Mouse (Mus musculus) hindbrain, embryonic 13.5 days (tissue): ENCODE data around the gene Casp6. TPM values are rescaled to one million over a fixed set of nuclear protein-coding genes. Genes with fewer than 3 reads are reported as not detected.

Experiments
- ATAC-seq: fragments of 200-750 bp; cut with Nextera tagmentation; 2 replicates; pipeline ENCODE4 v1.8.0; 2017; ENCODE audit warnings: moderate TSS enrichment; ENCODE audit not compliant: low FRiP score
- H3K27ac ChIP-seq: fragments of 300-500 bp; sonication (generic); 2 replicates; pipeline ENCODE4 v1.5.1; 2015; ENCODE audit warnings: inconsistent platforms, mild to moderate bottlenecking, moderate library complexity
- H3K27me3 ChIP-seq: fragments of 300-500 bp; sonication (generic); 2 replicates; pipeline ENCODE4 v1.6.1; 2015; ENCODE audit warnings: mild to moderate bottlenecking, inconsistent platforms
- H3K36me3 ChIP-seq: fragments of 300-500 bp; sonication (generic); 2 replicates; pipeline ENCODE4 v1.6.1; 2015; ENCODE audit warnings: mild to moderate bottlenecking, inconsistent platforms
- H3K4me1 ChIP-seq: fragments of 300-500 bp; sonication (generic); replicated peaks from 2 replicates; pipeline ENCODE4 v1.6.1; 2015; ENCODE audit warnings: inconsistent platforms
- H3K4me2 ChIP-seq: fragments of 300-500 bp; sonication (generic); 2 replicates; pipeline ENCODE4 v1.6.1; 2015; ENCODE audit warnings: inconsistent platforms, mild to moderate bottlenecking, moderate library complexity
- H3K4me3 ChIP-seq: fragments of 300-500 bp; sonication (generic); 2 replicates; pipeline ENCODE4 v1.5.1; 2015; ENCODE audit warnings: mild to moderate bottlenecking, inconsistent platforms
- H3K9ac ChIP-seq: fragments of 300-500 bp; sonication (generic); 2 replicates; pipeline ENCODE4 v1.6.1; 2015; ENCODE audit warnings: mild to moderate bottlenecking, inconsistent platforms
- H3K9me3 ChIP-seq: fragments of 300-500 bp; sonication (generic); 2 replicates; pipeline ENCODE4 v1.6.1; 2016; ENCODE audit warnings: inconsistent platforms
- WGBS: fragments of 180-500 bp; shearing (Covaris S2); methylation state at CpG from one replicate; pipeline ENCODE4 v1.1.7; 2015; 5-methylcytosine and 5-hydroxymethylcytosine counted together
- polyA plus RNA-seq: library from polyadenylated mRNA; unstranded; fragments of >200 nt; fragmentation: Nextera tagmentation; extraction: Ambion mirVana; gene quantifications from 2 replicates; pipeline ENCODE4 v1.2.1, GENCODE M21; 2015

Casp6 gene
- polyA plus RNA-seq, 1 experiment from 2014 or later, result 38.7 TPM

DNA sequence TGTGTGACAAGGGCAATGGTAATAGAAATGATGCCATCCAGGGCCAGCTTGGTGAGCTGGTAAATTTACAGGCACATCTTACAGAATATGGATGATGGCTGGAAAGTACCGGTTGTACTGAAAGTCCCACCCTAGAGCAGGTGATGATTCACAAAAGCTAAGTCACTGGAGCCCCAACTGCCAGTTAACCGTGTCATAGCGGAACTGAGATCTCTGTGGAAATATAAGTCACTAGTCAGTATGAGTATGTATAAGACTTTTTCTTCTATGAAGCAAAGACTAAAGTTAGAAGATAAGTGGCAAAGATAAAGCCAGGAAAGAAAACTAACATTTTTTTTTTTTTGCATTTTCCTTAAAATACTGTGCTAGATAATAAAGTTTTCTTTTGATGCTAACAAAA, 8.1 kb upstream of the Casp6 start:
- Histone ChIP-seq H3K4me2 (no peak overlapping the region), H3K9me3 (no peaks in the 10 kb centered on the region), H3K9ac (no peak overlapping the region), H3K4me3 (no peak overlapping the region), H3K4me1 (no peaks in the 10 kb centered on the region), H3K27me3 (no peaks in the 10 kb centered on the region), H3K27ac (no peak overlapping the region), H3K36me3 (peaks cover 41% of the 10 kb centered on the region)
- ATAC-seq, result no peak
- 95% methylated on average over 3 of the region's 3 CpGs for whole genome bisulfite sequencing

DNA sequence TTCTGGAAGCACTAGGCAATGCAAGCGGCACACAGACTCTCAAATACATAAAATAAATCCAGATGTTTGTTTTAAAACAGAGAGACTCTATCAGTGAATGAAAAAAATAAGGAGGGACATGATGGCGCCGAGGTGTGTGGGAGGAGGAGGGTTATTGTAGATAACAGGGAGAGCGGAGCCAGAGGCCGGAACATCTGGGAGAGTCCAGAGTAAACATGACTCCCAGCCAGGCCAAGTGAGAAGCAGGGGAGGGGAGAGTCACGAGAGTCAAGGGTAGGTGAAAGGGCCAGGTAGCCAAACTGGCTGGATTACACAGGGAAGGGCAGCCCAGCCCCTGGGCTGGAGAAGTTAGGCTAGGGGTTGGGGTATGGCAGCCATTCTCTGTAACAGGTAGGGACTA, 4.6 kb upstream of the Casp6 start:
- Histone ChIP-seq H3K9me3 (no peaks in the 10 kb centered on the region), H3K4me3 (no peak overlapping the region), H3K4me1 (peaks cover 8% of the 10 kb centered on the region), H3K9ac (no peak overlapping the region), H3K27ac (no peak overlapping the region), H3K27me3 (no peaks in the 10 kb centered on the region), H3K36me3 (peaks cover 27% of the 10 kb centered on the region), H3K4me2 (no peak overlapping the region)
- ATAC-seq, result no peak
- 92% methylated on average over 6 of the region's 6 CpGs for WGBS

DNA sequence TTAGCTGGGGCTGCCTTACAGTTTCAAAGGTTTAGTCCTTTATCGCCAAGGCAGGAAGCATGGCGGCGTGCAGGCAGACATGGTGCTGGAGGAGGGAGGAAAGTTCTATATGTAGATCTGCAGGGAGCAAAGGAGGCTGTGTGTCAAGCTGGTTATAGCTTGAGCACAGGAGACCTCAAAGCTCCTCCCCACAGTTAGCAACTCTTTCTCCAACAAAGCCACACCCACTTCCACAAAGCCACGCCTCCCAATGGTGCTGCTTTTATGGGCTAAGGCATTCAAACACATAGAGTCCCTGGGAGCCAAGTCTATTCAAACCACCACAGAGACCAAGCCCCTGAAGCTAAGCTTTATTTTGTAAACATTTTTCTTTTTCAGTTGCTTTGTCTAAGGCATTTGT, 2.3 kb upstream of the Casp6 start:
- Histone ChIP-seq H3K9ac (no peak overlapping the region), H3K4me2 (no peak overlapping the region), H3K27ac (no peak overlapping the region), H3K4me3 (no peak overlapping the region), H3K27me3 (no peaks in the 10 kb centered on the region), H3K4me1 (peaks cover 21% of the 10 kb centered on the region), H3K9me3 (no peaks in the 10 kb centered on the region), H3K36me3 (peaks cover 14% of the 10 kb centered on the region)
- WGBS, result 67% methylated on average over 4 of the region's 4 CpGs
- no peak for ATAC-seq

DNA sequence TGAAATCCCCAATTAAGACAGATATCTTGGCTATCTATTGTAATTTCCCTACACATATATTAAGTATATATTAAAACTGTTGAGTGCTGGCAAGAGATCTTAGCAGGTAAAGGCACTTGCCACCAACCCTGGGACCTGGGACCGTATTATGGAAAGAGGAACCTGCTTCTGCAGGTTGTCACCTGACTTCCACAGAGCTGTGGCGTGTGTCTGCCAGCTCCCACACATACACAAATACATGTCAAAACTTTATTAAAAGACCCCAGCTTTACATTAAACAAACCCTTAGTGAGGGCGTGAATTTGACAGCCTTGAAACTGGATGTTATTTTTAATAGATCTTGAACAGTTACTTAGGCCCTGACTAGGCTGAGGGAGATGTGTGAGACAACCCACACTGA, 2.1 kb downstream of the Casp6 start:
- Histone ChIP-seq H3K4me3 (no peak overlapping the region), H3K9ac (no peak overlapping the region), H3K27me3 (no peaks in the 10 kb centered on the region), H3K36me3 (peaks cover 9% of the 10 kb centered on the region), H3K27ac (no peak overlapping the region), H3K9me3 (no peaks in the 10 kb centered on the region), H3K4me1 (peaks cover 21% of the 10 kb centered on the region), H3K4me2 (no peak overlapping the region)
- 95% methylated on average over 3 of the region's 3 CpGs for WGBS
- no peak for ATAC-seq

DNA sequence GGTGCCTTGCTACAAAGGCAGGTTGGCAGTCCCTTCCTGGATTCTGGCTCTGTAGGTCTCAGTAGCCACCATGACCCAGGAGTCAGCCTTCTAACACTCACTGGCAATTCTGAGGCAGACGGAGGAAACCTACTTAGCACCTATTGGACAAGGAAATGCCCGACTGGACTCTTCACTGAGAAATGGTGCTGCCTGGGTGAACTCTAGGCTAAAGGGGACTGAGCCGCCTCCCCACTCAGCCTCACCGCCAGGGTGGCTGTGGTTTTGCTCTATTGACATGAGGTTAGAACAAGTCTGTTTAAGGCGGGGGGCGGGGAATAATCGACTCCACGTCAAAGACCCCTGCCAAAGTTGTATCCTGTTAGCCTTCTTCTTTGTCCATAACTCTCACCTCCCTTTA, 2.6 kb downstream of the Casp6 start:
- no peak overlapping the region for H3K4me2 ChIP-seq
- no peaks in the 10 kb centered on the region for H3K9me3 ChIP-seq
- H3K36me3 ChIP-seq, result peaks cover 13% of the 10 kb centered on the region
- no peak overlapping the region for H3K9ac ChIP-seq
- H3K4me1 ChIP-seq, result peaks cover 21% of the 10 kb centered on the region
- H3K27ac ChIP-seq, result no peak overlapping the region
- no peak overlapping the region for H3K4me3 ChIP-seq
- no peaks in the 10 kb centered on the region for H3K27me3 ChIP-seq
- ATAC-seq, result no peak
- 86% methylated on average over 8 of the region's 8 CpGs for WGBS

DNA sequence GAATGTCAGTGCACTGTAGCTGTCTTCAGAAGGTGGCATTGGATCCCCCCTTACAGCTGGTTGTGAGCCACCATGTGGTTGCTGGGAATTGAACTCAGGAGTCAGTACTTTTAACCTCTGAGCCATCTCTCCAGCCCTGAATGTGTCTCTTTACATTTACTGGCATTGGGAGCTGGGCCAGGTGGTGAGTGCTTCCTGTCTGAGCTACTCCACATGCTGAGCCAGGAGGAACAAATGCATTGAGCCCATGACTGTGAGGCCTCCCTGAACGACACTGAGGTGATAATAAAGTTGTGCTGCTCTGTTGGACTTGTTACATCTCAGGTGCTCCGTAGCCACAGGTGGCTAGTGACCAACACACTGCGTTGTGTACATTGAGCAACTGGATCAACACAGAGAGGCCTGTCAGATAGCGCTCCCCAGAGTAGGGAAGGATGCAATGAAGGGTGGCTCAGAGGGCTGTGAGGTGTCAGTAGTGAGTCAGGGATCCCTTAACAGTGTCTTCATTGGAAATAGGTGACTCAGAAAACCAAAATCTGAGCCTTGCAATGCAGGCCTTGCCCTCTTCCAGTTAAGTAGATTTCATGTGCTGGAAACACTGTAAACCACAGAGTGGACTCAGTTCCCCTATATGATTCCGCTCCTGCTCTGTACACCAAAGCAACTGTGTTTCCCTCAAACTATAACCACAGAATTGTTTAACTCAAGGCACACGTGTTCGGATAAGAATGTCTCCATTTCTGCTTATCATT, 3.3 kb downstream of the Casp6 start:
- no peak overlapping the region for H3K9ac ChIP-seq
- H3K27me3 ChIP-seq, result no peaks in the 10 kb centered on the region
- peaks cover 20% of the 10 kb centered on the region for H3K36me3 ChIP-seq
- H3K27ac ChIP-seq, result no peak overlapping the region
- peaks cover 21% of the 10 kb centered on the region for H3K4me1 ChIP-seq
- H3K4me3 ChIP-seq, result no peak overlapping the region
- ATAC-seq, result no peak
- H3K9me3 ChIP-seq, result no peaks in the 10 kb centered on the region
- no peak overlapping the region for H3K4me2 ChIP-seq
- WGBS, result 92% methylated on average over 7 of the region's 7 CpGs

DNA sequence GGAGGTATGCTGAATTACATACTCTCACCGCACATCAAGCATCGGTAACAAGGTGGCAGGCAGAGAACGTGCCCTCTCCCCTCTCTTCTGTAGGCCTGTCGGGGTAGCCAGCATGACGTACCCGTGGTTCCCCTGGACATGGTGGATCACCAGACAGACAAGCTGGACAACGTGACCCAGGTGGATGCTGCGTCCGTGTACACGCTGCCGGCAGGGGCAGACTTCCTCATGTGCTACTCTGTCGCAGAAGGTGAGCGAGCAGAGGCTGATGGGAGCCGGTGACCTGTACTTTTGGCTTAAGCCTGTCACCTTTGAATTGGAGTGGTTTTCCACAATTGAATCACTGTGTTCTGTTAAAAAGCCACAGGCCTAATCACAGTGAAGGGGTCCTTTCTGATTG, 10.8 kb downstream of the Casp6 start:
- Histone ChIP-seq H3K36me3 (peaks cover 51% of the 10 kb centered on the region), H3K4me3 (no peak overlapping the region), H3K4me1 (no peaks in the 10 kb centered on the region), H3K27ac (no peak overlapping the region), H3K27me3 (no peaks in the 10 kb centered on the region), H3K4me2 (no peak overlapping the region), H3K9ac (no peak overlapping the region), H3K9me3 (no peaks in the 10 kb centered on the region)
- ATAC-seq, result no peak
- WGBS, result 93% methylated on average over 14 of the region's 14 CpGs

DNA sequence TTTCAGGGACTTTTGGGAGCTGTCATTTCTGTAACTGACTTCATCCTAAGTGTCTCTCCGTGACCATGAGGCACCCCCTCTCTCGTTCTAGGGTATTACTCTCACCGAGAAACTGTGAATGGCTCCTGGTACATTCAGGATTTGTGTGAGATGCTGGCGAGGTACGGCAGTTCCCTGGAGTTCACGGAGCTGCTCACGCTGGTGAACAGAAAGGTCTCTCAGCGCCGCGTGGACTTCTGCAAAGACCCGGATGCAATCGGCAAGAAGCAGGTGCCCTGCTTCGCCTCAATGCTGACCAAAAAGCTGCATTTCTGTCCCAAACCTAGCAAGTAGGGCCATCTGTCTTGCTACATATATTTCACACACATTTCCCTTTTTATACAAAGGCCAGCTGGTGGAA, 12.0 kb downstream of the Casp6 start:
- Histone ChIP-seq H3K4me3 (no peak overlapping the region), H3K9ac (no peak overlapping the region), H3K9me3 (no peaks in the 10 kb centered on the region), H3K4me2 (no peak overlapping the region), H3K4me1 (no peaks in the 10 kb centered on the region), H3K36me3 (peaks cover 49% of the 10 kb centered on the region), H3K27ac (no peak overlapping the region), H3K27me3 (no peaks in the 10 kb centered on the region)
- WGBS, result 91% methylated on average over 13 of the region's 13 CpGs
- no peak for ATAC-seq

DNA sequence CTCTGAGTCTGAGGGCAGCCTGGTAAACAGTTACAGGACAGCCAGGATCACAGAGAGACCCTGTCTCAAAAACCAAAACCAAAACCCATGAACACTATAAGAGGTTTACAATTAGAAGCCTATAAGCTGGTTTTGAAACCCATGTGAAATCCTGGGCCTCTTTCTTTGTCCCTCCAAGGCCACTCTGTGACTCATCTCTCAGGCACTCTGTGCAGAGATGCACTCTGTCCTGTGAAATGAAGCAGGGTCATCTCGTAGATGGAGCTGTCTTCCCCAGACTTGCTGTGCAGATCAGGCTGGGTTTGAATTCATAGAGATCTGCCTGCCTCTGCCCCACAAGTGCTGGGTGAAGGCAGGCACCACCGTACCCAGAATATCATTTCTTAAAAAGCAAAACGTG, 16.2 kb downstream of the Casp6 start:
- H3K4me3 ChIP-seq, result no peak overlapping the region
- H3K9ac ChIP-seq, result no peak overlapping the region
- H3K27ac ChIP-seq, result no peak overlapping the region
- no peaks in the 10 kb centered on the region for H3K27me3 ChIP-seq
- 89% methylated on average over 3 of the region's 3 CpGs for WGBS
- H3K4me2 ChIP-seq, result no peak overlapping the region
- no peak for ATAC-seq
- peaks cover 15% of the 10 kb centered on the region; the same call in 1 of the 2 replicates for H3K36me3 ChIP-seq
- H3K4me1 ChIP-seq, result no peaks in the 10 kb centered on the region
- no peaks in the 10 kb centered on the region for H3K9me3 ChIP-seq

DNA sequence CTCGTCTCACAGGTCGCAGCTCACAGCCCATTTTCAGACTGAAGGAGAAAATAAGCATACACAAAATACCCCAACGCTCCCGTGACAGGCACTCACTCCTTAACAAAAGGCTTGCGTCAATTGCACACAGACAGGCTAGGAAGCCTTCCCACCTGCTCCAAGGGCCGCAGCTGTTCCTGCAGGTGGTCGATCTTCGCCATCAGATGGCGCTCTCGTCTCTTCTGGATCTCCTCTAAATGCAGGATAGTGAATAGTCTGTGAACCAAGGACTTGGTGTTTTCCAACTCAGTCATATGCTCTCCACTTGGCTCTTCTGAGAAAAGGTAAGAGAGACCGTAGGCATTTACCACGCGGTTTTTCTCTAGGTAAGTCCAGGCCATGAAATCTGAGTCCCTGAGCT, 17.2 kb downstream of the Casp6 start:
- 0 out of 2 replicates have a peak overlapping the region, but pooled peaks have one; percentile 4 for H3K4me2 ChIP-seq
- H3K4me3 ChIP-seq, result no peak overlapping the region
- no peak overlapping the region for H3K9ac ChIP-seq
- 16% methylated on average over 13 of the region's 13 CpGs for WGBS
- no peak overlapping the region for H3K27ac ChIP-seq
- no peaks in the 10 kb centered on the region for H3K27me3 ChIP-seq
- H3K4me1 ChIP-seq, result no peaks in the 10 kb centered on the region
- H3K36me3 ChIP-seq, result peaks cover 8% of the 10 kb centered on the region; the same call in 1 of the 2 replicates
- H3K9me3 ChIP-seq, result no peaks in the 10 kb centered on the region
- peak; percentile 85 for ATAC-seq

DNA sequence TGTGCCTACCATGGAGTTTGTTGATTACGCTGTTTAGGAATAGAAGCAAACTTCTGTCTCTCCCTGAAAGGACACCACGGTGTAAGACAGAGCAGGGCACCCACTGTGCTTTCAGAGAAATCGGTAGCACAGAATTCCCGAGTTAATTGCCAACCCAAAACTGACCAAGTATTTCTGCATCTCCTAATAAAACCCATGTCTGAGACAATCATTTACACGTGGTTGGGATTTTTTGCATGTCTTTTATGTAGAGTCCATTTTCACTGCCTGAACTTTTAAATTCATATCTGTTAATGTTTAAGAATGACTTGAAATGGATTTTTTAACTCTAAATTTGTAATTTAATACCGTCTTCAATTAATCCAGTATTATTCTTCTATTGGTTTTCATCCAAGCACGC, 22.4 kb downstream of the Casp6 start:
- Histone ChIP-seq H3K9me3 (no peaks in the 10 kb centered on the region), H3K27me3 (no peaks in the 10 kb centered on the region), H3K4me3 (no peak overlapping the region), H3K9ac (no peak overlapping the region), H3K27ac (no peak overlapping the region), H3K4me1 (no peaks in the 10 kb centered on the region), H3K36me3 (no peaks in the 10 kb centered on the region), H3K4me2 (no peak overlapping the region)
- 91% methylated on average over 7 of the region's 7 CpGs for WGBS
- ATAC-seq, result no peak

DNA sequence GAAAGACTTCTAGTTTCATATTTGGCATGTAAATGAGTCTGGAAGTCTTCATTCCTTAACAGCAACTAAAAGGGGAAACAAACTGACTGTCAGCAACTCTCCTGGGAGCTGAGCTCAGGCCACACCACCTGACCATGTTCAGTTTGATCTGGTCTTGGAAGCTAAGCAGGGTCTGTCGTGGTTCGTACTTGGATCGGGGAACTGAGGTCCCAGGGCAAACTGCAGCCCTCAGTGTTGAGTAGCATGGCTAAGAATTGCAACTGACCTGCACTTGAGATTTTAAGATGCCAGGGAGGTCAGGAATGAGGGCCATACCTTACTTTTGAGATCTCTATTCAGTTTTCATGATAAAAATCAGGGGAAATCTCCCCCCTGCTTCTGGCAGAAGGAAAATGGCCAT, 24.6 kb downstream of the Casp6 start:
- H3K9me3 ChIP-seq, result no peaks in the 10 kb centered on the region
- 94% methylated on average over 3 of the region's 3 CpGs for WGBS
- no peaks in the 10 kb centered on the region for H3K27me3 ChIP-seq
- no peak for ATAC-seq
- H3K27ac ChIP-seq, result no peak overlapping the region
- H3K9ac ChIP-seq, result no peak overlapping the region
- H3K36me3 ChIP-seq, result no peaks in the 10 kb centered on the region
- H3K4me2 ChIP-seq, result no peak overlapping the region
- H3K4me3 ChIP-seq, result no peak overlapping the region
- H3K4me1 ChIP-seq, result no peaks in the 10 kb centered on the region

DNA sequence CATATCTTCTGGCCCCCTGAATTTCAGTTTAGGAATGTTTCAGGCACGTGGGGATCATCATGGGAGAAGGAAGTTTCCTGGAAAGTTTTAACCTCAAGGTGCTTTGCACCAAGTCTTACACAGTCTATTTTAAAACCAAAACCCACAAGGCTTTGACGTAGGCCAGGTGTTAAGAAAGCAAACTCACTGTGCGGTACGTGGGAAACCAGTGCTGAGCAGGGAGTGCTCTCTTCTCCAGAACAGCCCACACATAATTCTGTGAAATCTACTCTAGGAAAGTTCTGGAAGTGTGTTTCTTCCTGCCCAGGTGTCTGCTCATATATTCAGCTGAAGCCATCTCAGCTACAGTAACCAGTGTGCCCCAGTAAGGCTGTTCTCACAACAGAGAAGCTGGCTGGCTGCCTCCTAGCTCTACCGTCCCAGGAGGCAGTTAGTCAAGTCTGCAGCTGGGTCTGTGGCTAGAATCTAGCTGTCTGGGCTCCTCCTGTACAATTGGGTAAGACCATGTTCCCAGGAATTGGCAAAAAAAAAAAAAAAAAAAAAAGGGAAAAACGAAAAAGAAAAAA, 29.1 kb downstream of the Casp6 start:
- Histone ChIP-seq H3K4me2 (no peak overlapping the region), H3K27me3 (no peaks in the 10 kb centered on the region), H3K4me1 (no peaks in the 10 kb centered on the region), H3K9me3 (no peaks in the 10 kb centered on the region), H3K36me3 (no peaks in the 10 kb centered on the region), H3K9ac (no peak overlapping the region), H3K27ac (no peak overlapping the region), H3K4me3 (no peak overlapping the region)
- ATAC-seq, result no peak
- 79% methylated on average over 6 of the region's 6 CpGs for WGBS
